Mouse (Mus musculus): ENCODE data around the gene Dgcr8. TPM values are rescaled to one million over a fixed set of nuclear protein-coding genes. Genes with fewer than 3 reads are reported as not detected.
"Not testable (repeated sequence)": the region's sequence is repeated elsewhere in the genome, so short reads cannot be mapped to it uniquely, and the experiment has no call there.

Dgcr8 gene
- 18.3 and 19.3 TPM in 2 replicates for polyA plus RNA-seq (2012; rRNA removed)

- peak; percentile 36 for DNase-seq (ENCODE audit: low read depth)
Observed at GRCm38 (mm10) chr16:18289067-18289588, at the start of gene Dgcr8. Gene Dgcr8, minus strand, starts transcription at chr16:18289246.

GRCm38 (mm10) chr16:18337261-18337660 lies 48.2 kb upstream of the Dgcr8 start:
- DNase-seq (ENCODE audit: low read depth), result no peak

GRCm38 (mm10) chr16:18335981-18336380 lies 46.9 kb upstream of the Dgcr8 start:
- DNase-seq (ENCODE audit: low read depth), result no peak

- DNase-seq (ENCODE audit: low read depth), result no peak
Observed at GRCm38 (mm10) chr16:18333976-18334375, 44.9 kb upstream of the Dgcr8 start.

- no peak for DNase-seq (ENCODE audit: low read depth)
Observed at GRCm38 (mm10) chr16:18328524-18328923, 39.5 kb upstream of the Dgcr8 start.

GRCm38 (mm10) chr16:18327936-18328335 lies 38.9 kb upstream of the Dgcr8 start:
- DNase-seq (ENCODE audit: low read depth), result no peak

- DNase-seq (ENCODE audit: low read depth), result no peak
Observed at GRCm38 (mm10) chr16:18325741-18326140, 36.7 kb upstream of the Dgcr8 start.

- DNase-seq (ENCODE audit: low read depth), result no peak
Observed at GRCm38 (mm10) chr16:18324031-18324430, 35.0 kb upstream of the Dgcr8 start.

- no peak for DNase-seq (ENCODE audit: low read depth)
Observed at GRCm38 (mm10) chr16:18323460-18323859, 34.4 kb upstream of the Dgcr8 start.

GRCm38 (mm10) chr16:18321443-18321842 lies 32.4 kb upstream of the Dgcr8 start:
- no peak for DNase-seq (ENCODE audit: low read depth)

- no peak for DNase-seq (ENCODE audit: low read depth)
Observed at GRCm38 (mm10) chr16:18318992-18319391, 29.9 kb upstream of the Dgcr8 start.

GRCm38 (mm10) chr16:18308159-18308558 lies 19.1 kb upstream of the Dgcr8 start:
- DNase-seq (ENCODE audit: low read depth), result no peak

GRCm38 (mm10) chr16:18289614-18290013 lies 568 bp upstream of the Dgcr8 start:
- DNase-seq (ENCODE audit: low read depth), result not testable (repeated sequence)

GRCm38 (mm10) chr16:18288581-18289061 lies 425 bp downstream of the Dgcr8 start:
- DNase-seq (ENCODE audit: low read depth), result no peak

- no peak for DNase-seq (ENCODE audit: low read depth)
Observed at GRCm38 (mm10) chr16:18288166-18288565, 880 bp downstream of the Dgcr8 start.

- DNase-seq (ENCODE audit: low read depth), result no peak
Observed at GRCm38 (mm10) chr16:18275166-18275565, 13.9 kb downstream of the Dgcr8 start.

GRCm38 (mm10) chr16:18268182-18268581 lies 20.9 kb downstream of the Dgcr8 start:
- no peak for DNase-seq (ENCODE audit: low read depth)

GRCm38 (mm10) chr16:18265024-18265423 lies 24.0 kb downstream of the Dgcr8 start:
- DNase-seq (ENCODE audit: low read depth), result no peak

GRCm38 (mm10) chr16:18258221-18258620 lies 30.8 kb downstream of the Dgcr8 start, which contains the start of gene Gm49776:
Gene Gm49776, minus strand, starts transcription at chr16:18258321.
- DNase-seq (ENCODE audit: low read depth), result no peak

- DNase-seq (ENCODE audit: low read depth), result no peak
Observed at GRCm38 (mm10) chr16:18253866-18254265, 35.2 kb downstream of the Dgcr8 start.

- DNase-seq (ENCODE audit: low read depth), result no peak
Observed at GRCm38 (mm10) chr16:18252736-18253135, 36.3 kb downstream of the Dgcr8 start.

- no peak for DNase-seq (ENCODE audit: low read depth)
Observed at GRCm38 (mm10) chr16:18250828-18251790, 37.9 kb downstream of the Dgcr8 start.

GRCm38 (mm10) chr16:18250231-18250630 lies 38.8 kb downstream of the Dgcr8 start:
- DNase-seq (ENCODE audit: low read depth), result no peak

Measured in gonadal fat pad, adult 2 months (tissue).